Mouse (Mus musculus) intestine, embryonic 14.5 days (tissue): ENCODE measurements around the gene Skint6. TPM values are rescaled to one million over a fixed set of nuclear protein-coding genes. Genes with fewer than 3 reads are reported as not detected.
"Not testable (repeated sequence)": the region's sequence is repeated elsewhere in the genome, so short reads cannot be mapped to it uniquely, and the experiment has no call there.

ENCODE experiments used
- ATAC-seq: fragments of 200-750 bp; cut with Nextera tagmentation; replicated peaks from 2 replicates; pipeline ENCODE4 v1.8.0; 2017; ENCODE audit warnings: low read depth, moderate number of reproducible peaks, moderate TSS enrichment, moderate library complexity; ENCODE audit not compliant: low FRiP score, low TSS enrichment
- DNase-seq: peaks from one replicate; pipeline ENCODE4 v3.0.0-alpha.2; 2018; ENCODE audit warnings: low spot score
- H3K27ac ChIP-seq: fragments of 300-500 bp; sonication (generic); 2 replicates; pipeline ENCODE4 v1.5.1; 2014; ENCODE audit warnings: low read depth, mild to moderate bottlenecking, control low read depth
- H3K27me3 ChIP-seq: fragments of 300-500 bp; sonication (generic); replicated peaks from 2 replicates; pipeline ENCODE4 v1.6.1; 2014; ENCODE audit warnings: low read length, control low read depth; ENCODE audit not compliant: control insufficient read depth, insufficient read depth
- H3K36me3 ChIP-seq: fragments of 300-500 bp; sonication (generic); 2 replicates; pipeline ENCODE4 v1.6.1; 2014; ENCODE audit warnings: low read length, control low read depth; ENCODE audit not compliant: control insufficient read depth, insufficient read depth
- H3K4me1 ChIP-seq: fragments of 300-500 bp; sonication (generic); replicated peaks from 2 replicates; pipeline ENCODE4 v1.6.1; 2014; ENCODE audit warnings: low read length, control low read depth, mixed read lengths; ENCODE audit not compliant: control insufficient read depth, insufficient read depth
- H3K4me2 ChIP-seq: fragments of 300-500 bp; sonication (generic); 2 replicates; pipeline ENCODE4 v1.6.1; 2014; ENCODE audit warnings: low read length
- H3K4me3 ChIP-seq: fragments of 300-500 bp; sonication (generic); 2 replicates; pipeline ENCODE4 v1.5.1; 2014; ENCODE audit warnings: low read depth, low read length, control low read depth, mixed read lengths
- H3K9ac ChIP-seq: fragments of 300-500 bp; sonication (generic); 2 replicates; pipeline ENCODE4 v1.6.1; 2014; ENCODE audit warnings: mild to moderate bottlenecking, low read length
- H3K9me3 ChIP-seq: fragments of 300-500 bp; sonication (generic); 2 replicates; pipeline ENCODE4 v1.6.1; 2016; ENCODE audit warnings: low read length, control low read depth; ENCODE audit not compliant: control insufficient read depth
- WGBS: fragments of 180-500 bp; shearing (Covaris S2); extraction: QIAGEN DNeasy Blood & Tissue Kit; methylation state at CpG from one replicate; pipeline ENCODE4 v1.1.7; 2014; 5-methylcytosine and 5-hydroxymethylcytosine counted together
- polyA plus RNA-seq: library from polyadenylated mRNA; unstranded; fragments of >200 nt; fragmentation: Nextera tagmentation; extraction: Ambion mirVana; gene quantifications from 2 replicates; pipeline ENCODE4 v1.2.1, GENCODE M21; 2014

Gene Skint6
- not detected in 2 replicates for polyA plus RNA-seq

- 0 out of 2 replicates have a peak, but pooled peaks cover 2% of the 10 kb centered on the region for H3K9me3 ChIP-seq
Observed at GRCm38 (mm10) chr4:113286873-113287272, at the start of gene Skint6. Gene Skint6 (minus strand): TSS chr4:113286973.

GRCm38 (mm10) chr4:113320911-113321310, 34.1 kb upstream of the Skint6 start:
- no peaks in the 10 kb centered on the region for H3K4me1 ChIP-seq
- WGBS: 79% methylated on average over 1 of the region's 1 CpGs

More at GRCm38 (mm10) chr4:113286873-113287272, at the start of gene Skint6:
- WGBS: 53% methylated on average over 2 of the region's 2 CpGs
- H3K27ac ChIP-seq: no peak within 1 kb of the TSS
- no peak within 1 kb of the TSS for H3K4me3 ChIP-seq
- no peaks in the 10 kb centered on the region for H3K4me1 ChIP-seq
- DNase-seq: no peak
- H3K9ac ChIP-seq: no peak within 1 kb of the TSS
- no peak within 1 kb of the TSS for H3K4me2 ChIP-seq
- H3K27me3 ChIP-seq: no peaks in the 10 kb centered on the region
- no peak for ATAC-seq
- no peaks in the 10 kb centered on the region for H3K36me3 ChIP-seq

GRCm38 (mm10) chr4:113301773-113302473, 15.2 kb upstream of the Skint6 start:
- Histone ChIP-seq H3K27ac (no peak overlapping the region), H3K27me3 (no peaks in the 10 kb centered on the region), H3K4me1 (no peaks in the 10 kb centered on the region), H3K4me3 (no peak overlapping the region), H3K9me3 (no peaks in the 10 kb centered on the region), H3K4me2 (no peak overlapping the region), H3K36me3 (no peaks in the 10 kb centered on the region), H3K9ac (no peak overlapping the region)
- WGBS: 45% methylated on average over 3 of the region's 3 CpGs
- peak; percentile 83 for ATAC-seq
- DNase-seq: no peak

More at GRCm38 (mm10) chr4:113320911-113321310, 34.1 kb upstream of the Skint6 start:
- Histone ChIP-seq H3K9me3 (no peaks in the 10 kb centered on the region), H3K9ac (no peak overlapping the region), H3K4me3 (no peak overlapping the region), H3K27ac (no peak overlapping the region), H3K4me2 (no peak overlapping the region), H3K36me3 (no peaks in the 10 kb centered on the region), H3K27me3 (no peaks in the 10 kb centered on the region)
- DNase-seq (no peak), ATAC-seq (no peak)

- H3K9ac ChIP-seq: no peak overlapping the region
- DNase-seq: no peak
- H3K4me1 ChIP-seq: no peaks in the 10 kb centered on the region
- 81% methylated on average over 1 of the region's 1 CpGs for WGBS
- H3K36me3 ChIP-seq: no peaks in the 10 kb centered on the region
- peaks cover 5% of the 10 kb centered on the region; the same call in 1 of the 2 replicates for H3K9me3 ChIP-seq
- ATAC-seq: peak; percentile 76
- H3K4me3 ChIP-seq: no peak overlapping the region
- H3K27me3 ChIP-seq: no peaks in the 10 kb centered on the region
- no peak overlapping the region for H3K4me2 ChIP-seq
- H3K27ac ChIP-seq: no peak overlapping the region
Observed at GRCm38 (mm10) chr4:113263363-113264060, 23.3 kb downstream of the Skint6 start.

GRCm38 (mm10) chr4:113245808-113246207, 41.0 kb downstream of the Skint6 start:
- Histone ChIP-seq H3K9me3 (no peaks in the 10 kb centered on the region), H3K27me3 (no peaks in the 10 kb centered on the region), H3K4me3 (no peak overlapping the region), H3K4me1 (no peaks in the 10 kb centered on the region), H3K36me3 (no peaks in the 10 kb centered on the region), H3K4me2 (no peak overlapping the region), H3K9ac (no peak overlapping the region), H3K27ac (no peak overlapping the region)
- ATAC-seq (no peak), DNase-seq (no peak)

GRCm38 (mm10) chr4:113067621-113068020, 219.2 kb downstream of the Skint6 start:
- H3K4me1 ChIP-seq: no peaks in the 10 kb centered on the region
- H3K27ac ChIP-seq: no peak overlapping the region
- H3K27me3 ChIP-seq: no peaks in the 10 kb centered on the region
- no peaks in the 10 kb centered on the region for H3K9me3 ChIP-seq
- no peak overlapping the region for H3K4me3 ChIP-seq
- H3K9ac ChIP-seq: no peak overlapping the region
- H3K36me3 ChIP-seq: no peaks in the 10 kb centered on the region
- no peak overlapping the region for H3K4me2 ChIP-seq
- ATAC-seq (no peak), DNase-seq (no peak)
- 52% methylated on average over 3 of the region's 3 CpGs for WGBS

- not testable (repeated sequence) for H3K36me3 ChIP-seq, H3K27ac ChIP-seq, H3K4me3 ChIP-seq, H3K9ac ChIP-seq, H3K4me1 ChIP-seq, H3K27me3 ChIP-seq, H3K4me2 ChIP-seq, DNase-seq, H3K9me3 ChIP-seq
- 0 out of 2 replicates have a peak, but pooled peaks have one; percentile 12 for ATAC-seq
- 32% methylated on average over 22 of the region's 22 CpGs for WGBS
Observed at GRCm38 (mm10) chr4:112979160-112979559, 307.6 kb downstream of the Skint6 start.

GRCm38 (mm10) chr4:112790646-112791045, 496.1 kb downstream of the Skint6 start:
- H3K27me3 ChIP-seq: no peaks in the 10 kb centered on the region
- no peak overlapping the region for H3K4me3 ChIP-seq
- H3K9me3 ChIP-seq: peaks cover 5% of the 10 kb centered on the region; the same call in 1 of the 2 replicates
- no peak overlapping the region for H3K4me2 ChIP-seq
- peak; percentile 52 for DNase-seq
- no peak overlapping the region for H3K27ac ChIP-seq
- H3K4me1 ChIP-seq: no peaks in the 10 kb centered on the region
- 3% methylated on average over 1 of the region's 1 CpGs for WGBS
- ATAC-seq: no peak
- H3K9ac ChIP-seq: no peak overlapping the region
- H3K36me3 ChIP-seq: no peaks in the 10 kb centered on the region
